Mouse (Mus musculus): Measurements from ENCODE around the gene 2010111I01Rik.
"Not testable (repeated sequence)": the region's sequence is repeated elsewhere in the genome, so short reads cannot be mapped to it uniquely, and the experiment has no call there.

The 2010111I01Rik gene

DNA sequence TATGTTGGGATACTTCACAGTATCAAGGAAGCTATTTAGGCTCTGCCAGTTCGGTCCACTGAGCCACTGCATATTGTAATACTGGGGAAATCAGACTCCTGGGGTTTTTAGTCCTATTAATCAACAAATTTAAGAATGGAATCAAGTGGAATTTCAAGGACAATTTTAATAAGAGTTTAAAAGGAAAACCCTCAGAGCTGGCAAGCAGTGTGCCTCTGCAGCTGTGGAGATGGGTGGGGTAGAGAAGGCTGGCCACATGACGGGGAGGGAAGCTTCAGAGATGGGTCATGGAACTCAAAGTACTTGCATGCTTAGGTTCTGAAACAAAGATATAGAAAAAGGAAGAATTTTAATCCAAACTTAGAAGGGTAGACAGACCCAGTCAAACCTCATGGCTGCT lies 116.1 kb downstream of the 2010111I01Rik start:
- no peak for DNase-seq (ENCODE audit: low spot score)

DNA sequence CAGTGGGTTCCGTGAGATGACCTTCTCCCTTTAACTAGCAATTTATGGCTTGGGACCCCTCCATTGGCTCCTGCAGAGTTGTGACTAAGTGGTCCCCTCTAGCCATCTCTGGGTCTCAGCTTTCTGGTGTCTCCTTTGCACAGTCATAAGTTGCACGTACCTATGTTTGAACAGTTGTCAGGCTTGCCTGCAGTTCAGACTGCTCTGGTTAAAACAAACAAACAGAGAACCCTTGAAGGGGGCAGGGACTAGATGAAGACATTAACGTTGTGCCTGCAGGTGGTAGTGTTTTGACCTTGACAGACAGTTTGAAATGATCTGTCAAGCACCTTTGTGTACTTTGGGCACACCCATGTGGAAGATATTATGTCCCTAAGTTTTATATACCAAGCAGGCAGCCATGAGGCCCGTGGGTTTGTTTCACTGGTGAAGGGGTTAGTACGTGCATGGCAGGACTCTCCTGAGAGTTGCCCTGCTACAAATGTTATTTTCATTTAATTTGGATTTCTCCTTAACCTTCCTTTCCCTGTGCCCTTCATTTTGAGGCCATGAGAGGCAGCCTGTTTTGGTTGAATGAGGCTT lies 118.0 kb downstream of the 2010111I01Rik start:
- no peak for DNase-seq (ENCODE audit: low spot score)

DNA sequence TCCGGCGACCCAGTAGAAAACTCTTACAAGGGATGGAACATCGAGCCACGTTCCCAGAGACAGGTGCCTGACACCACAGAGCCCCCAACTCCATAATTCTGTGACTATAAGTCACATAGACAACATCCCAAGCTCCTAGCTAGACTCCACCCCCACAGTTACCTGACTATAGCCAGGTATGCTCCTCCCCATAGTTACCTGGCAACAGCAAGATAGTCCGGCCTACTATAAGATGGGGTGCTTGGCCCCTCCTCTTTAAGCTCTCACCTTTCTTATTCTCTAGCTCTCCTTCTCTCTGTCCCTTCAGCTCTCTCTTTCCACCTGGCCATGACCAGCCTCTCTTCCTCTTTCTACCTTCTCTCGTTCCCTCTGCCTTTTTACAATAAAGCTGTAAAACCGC lies 118.4 kb downstream of the 2010111I01Rik start:
- not testable (repeated sequence) for DNase-seq (ENCODE audit: low spot score)

DNA sequence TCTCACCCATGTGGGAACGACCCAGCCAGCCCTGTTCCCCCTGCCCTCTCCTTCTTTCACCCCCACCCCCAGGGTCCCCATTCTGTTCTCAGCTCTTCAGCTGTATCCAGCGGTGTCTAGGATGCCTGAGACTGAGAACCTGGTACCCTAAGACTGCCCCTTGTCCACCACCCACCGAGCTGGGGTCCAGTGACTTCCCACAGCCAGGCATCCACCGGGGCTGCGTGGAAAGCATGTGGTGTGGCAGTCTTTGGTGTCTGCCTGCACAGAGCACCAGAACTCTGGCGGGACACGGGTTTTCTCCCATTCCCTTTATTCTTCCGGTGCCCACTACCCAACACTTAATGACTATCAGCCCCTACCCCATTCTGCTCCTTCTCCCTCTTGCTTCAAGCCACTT lies 119.0 kb downstream of the 2010111I01Rik start:
- no peak for DNase-seq (ENCODE audit: low spot score)

DNA sequence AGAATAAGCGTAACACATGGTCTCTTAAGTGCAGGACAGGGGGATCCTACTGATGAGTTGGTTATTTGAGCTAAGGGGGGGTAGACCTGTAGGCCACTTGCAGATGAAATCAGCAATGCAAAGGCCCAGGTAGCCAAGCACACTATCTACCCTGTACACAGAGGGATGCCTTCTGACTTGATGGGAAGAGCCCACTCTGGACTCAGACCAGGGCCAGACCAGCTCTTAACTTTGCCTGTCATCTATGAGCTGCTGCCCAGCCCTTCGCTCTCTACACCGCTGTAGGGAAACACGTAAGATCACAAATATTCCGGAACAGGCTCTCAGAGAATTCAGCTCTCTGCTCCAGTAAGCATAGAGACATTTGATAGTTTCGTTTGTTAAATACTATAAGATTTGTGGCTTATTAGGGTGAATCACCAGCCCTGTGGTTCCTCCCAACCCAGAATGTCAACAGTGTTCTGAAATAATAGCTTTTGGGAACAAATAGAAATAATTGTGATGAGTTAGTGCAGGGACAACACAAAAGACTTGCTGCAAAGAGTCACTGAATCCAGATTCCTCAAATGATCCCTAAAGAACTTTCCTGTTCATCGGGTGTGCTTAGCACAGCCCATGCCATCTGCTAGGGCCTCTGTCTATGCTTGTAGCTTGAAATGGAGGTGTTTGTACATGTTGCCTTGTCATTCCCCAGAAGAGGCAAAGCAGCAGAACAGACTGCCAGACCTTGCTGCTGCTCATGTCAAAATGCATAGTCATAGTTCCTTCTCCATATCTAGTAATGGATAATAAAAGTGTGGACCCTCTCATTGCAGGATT lies 123.4 kb downstream of the 2010111I01Rik start:
- DNase-seq (ENCODE audit: low spot score): no peak

DNA sequence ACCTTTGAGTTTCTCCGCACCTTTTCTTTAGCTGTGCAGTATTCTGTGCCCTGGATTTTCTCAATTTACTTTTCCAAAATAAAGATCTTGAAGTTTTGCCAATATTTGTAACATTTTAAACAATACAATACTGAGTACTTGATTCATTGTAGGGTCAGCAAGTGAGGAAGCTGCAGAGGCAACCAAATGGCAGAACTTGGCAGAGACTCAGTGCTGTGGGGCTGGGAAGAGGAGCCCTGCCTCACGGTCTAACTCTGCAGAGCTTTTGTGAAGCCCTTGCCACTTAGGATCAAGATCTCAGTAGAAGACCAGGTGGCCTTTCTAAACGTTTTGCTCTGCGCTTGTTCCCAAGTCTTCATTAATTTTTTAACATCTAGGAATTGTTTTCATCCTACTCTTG lies 124.8 kb downstream of the 2010111I01Rik start:
- DNase-seq (ENCODE audit: low spot score): no peak

DNA sequence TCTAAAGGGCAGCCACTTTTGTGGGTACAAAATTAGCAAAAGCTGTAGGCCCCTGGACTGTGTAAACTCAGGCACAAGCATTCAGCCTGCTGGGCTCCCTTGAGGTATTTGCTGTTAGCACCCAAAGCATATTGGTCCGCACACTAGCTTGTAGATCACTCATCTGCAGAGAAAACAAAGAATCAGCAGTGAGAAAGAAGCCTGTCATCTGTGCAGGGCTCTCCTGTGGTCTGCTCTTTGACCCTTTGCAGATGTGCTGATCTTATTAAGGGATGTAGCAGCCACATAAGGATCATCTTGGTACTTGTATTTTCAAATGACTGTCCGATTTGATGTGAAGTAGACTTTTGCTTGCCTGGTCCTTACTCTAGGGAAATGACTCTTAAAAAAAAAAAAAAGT lies 126.6 kb downstream of the 2010111I01Rik start:
- DNase-seq (ENCODE audit: low spot score): no peak

DNA sequence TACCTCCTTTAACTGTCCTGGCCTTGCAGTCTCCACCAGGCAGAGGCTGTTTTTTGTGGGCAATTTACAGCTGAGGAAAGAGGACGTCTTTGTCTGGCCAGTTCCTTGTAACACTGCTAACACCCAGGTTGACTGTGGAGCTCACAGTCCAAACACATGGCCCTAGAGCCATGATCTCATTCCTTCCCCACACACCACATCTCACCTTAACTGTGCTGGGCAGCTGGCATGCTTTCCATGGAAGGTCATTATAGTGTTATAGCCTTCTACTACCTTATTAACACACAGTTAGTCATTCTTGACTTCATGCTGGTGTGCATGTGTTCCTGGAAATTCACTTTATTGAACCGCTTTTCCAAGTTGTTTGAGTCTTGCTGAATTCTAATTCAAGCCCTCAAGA lies 127.6 kb downstream of the 2010111I01Rik start:
- no peak for DNase-seq (ENCODE audit: low spot score)

DNA sequence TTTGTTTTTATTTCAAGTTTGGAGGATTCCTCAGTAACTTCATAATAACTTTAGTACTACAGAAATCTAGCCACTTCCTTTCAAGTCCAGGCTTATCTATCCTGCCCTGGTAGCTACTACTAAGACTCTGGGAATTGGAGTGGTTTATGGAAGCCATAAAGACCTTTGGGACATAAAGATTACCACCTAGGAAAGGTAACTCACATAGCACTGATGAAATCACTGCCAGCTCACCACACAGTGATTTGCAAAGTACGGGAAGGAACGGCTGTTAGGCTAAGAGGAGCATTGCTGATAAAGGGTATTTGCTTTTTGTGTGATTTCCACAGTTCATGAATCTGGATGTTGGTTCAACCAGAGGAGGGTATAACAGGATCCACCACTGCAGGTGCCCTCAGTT lies 128.2 kb downstream of the 2010111I01Rik start:
- no peak for DNase-seq (ENCODE audit: low spot score)

DNA sequence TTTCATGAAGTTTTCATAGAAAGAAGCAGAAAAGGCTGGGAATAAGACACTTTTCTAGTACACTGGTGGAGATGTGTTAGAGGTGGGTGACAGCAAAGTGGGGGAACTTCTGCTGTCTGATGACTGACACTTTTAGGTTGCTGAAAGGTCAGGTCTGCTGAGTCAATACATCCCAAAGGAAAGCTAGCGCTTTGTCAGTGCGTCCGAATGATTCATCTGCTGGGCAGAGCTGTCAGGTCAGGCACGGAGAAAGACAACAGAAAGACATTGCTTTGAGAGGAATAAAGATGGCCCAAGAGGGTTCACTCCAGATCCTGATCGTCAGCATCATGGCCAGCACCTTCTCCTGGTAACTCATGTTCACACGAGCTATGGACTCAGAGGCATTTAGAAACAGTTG lies 128.9 kb downstream of the 2010111I01Rik start:
- DNase-seq (ENCODE audit: low spot score): no peak

DNA sequence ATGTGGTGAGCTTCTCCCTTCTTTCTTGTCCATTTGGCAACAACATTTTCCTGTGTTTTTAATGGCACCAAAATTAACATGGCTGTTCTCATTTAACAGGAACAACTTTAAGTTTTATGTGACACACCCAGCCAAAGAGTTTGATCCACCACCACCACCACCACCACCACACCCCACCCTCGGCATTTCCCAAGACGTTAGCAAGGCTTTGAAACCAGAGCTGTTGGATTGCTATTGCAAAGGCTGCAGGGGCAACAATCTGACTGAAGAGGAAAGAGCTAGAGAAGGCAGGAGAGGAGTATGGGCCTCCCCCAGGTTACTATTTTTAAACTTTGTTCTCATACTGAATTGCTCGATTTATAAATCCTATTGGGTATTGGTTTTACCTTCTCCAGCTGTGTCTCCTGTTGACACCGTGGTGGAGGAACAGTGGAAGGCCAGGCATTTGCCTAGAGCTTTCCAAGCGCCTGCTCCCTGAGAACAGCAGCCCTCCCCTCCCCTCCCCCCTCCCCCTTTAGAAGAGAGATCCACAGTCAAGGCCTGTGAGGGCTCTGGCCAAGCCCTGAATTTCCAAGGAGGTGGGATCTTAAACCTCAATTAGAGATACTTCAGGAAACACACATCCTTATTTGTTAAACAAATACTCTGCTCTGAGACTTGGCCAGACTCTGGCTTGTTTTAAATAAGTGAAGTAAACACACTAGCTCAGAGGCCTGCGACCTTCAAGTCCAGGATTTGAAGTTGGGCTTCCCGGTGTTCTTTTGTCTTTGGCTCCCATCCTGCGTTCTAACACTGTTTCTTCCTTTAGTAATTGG lies 129.8 kb downstream of the 2010111I01Rik start:
- peak; percentile 28 for DNase-seq (ENCODE audit: low spot score)

DNA sequence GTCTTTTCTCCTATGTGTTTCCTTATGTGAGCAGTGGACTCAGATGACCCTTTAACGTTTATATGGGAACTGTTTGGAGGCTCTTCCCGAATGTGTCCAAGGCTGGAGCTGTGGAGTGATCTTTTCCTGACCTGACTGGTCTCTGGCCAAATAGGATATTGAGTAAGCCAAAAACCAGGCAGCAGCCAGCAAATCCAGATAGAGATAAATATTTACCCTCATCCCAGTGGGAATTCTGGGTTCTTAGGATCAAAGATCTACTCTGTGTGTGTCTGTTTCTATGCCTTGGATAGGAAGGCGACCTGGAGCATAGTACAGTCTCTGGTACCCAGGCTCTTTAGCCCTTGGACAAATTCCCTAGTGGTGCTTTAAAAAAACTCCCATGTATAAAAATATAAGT lies 132.1 kb downstream of the 2010111I01Rik start:
- peak; percentile 20 for DNase-seq (ENCODE audit: low spot score)

DNA sequence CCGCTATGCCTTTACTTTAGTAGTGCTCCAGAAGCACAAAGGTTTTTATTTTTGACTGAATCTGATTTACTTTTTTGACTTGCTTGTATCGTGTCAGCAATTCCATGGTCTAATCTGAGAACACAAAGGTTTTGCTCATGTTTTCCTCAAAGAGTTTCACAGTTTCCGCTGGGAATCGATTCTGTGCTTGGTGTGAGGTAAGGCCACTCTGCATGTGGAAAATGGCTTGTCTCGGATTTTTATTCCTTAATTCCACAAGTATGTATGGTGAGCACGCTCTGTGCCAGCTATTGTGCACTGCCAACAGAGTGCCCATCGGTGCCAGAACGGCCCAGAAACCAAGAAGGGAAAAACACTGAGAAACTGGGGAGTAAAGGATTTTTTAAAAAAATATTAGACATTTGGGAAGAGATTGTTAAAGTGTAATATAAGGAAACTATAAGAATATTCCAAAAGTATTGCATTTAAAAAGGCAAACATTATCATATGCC lies 132.8 kb downstream of the 2010111I01Rik start:
- no peak for DNase-seq (ENCODE audit: low spot score)

DNA sequence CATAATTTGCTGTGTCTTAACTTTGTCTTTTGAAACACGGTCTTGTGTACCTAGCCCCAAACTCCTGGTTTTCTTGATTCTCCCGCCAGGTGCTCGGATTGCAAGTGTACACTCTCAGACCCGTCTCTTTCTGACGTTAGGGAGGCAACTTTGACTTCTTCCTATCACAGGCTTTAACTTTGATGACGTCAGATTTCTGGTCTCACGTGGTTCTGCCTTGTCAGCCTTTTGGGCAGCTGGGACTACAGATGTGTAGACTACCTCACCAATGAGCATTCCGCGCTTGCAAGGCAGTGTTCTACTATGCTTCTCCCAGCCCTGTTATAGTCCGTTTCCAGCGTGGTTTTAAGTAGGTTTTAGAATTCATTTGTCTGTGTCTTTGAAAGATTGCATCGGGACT lies 137.1 kb downstream of the 2010111I01Rik start:
- no peak for DNase-seq (ENCODE audit: low spot score)

DNA sequence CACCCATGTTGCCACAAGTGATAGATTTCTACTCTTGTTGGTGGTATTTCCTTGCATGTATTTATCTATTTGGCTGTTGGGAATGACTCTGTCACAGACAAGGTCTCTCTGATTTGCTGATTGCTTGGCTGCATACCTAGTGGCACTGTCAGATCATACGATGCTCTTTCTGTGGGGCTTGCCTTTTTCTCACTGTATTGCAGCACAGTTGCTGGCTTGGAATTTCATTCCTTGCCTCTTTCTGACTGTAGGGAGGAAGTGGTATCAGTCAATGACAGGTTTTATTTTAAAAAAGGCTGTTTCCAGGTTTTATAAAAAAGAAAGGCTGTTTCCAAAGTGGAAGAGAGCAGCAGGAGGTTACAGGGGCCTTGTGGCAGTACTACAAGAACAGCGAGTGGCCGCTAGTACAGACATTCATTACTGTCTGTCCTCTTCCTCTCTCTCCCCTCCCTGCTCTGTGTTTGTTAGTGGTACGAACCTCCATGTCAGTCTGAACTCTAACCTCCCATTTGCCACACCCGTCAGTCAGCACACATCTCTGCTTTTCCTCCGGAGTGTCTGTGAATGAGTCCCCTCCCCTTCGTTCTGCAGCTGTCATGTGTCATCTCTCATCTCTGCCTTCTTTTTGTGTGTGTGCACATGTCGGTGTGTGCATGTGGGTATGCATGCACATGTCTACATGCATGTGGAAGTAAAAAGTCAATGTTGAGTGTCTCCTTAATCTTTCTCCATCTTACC lies 138.3 kb downstream of the 2010111I01Rik start:
- no peak for DNase-seq (ENCODE audit: low spot score)

DNA sequence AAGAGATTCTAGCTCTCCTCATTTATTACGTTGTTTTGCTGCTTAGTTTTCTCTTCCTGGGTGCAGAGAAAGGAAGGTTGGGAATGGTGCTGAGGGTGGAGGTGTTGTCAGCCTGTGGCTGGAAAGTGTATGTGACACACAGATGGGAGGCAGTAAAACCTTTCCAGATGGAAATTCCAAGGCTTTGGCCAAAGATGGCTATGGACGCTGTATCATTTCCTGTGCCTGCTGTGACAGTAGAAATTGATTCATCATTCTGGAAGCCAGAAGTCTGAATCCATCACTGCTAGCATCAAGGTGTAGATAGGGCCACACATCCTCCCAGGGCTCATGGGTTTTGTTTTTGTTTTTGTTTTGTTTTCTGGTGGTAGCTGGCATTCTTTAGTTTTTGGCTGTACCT lies 141.9 kb downstream of the 2010111I01Rik start:
- no peak for DNase-seq (ENCODE audit: low spot score)

DNA sequence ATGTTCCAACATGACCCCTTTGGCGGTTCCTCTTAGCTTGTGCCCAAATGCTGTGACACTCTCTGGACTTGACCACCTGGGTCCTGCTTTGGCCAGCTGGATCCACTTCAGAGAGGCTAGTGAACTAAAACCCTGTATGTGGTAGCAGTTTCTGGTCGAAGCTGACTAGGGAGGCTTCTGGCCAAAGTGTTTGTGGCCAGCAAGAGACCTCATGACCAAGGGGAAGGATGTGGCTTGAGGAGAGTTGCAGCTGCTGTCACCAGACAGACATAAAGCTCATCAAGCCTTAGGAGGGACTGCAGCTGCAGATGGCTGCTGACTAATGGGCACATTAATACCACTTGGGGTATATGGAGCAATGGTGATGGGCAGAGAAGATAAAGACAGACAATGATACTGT lies 143.9 kb downstream of the 2010111I01Rik start:
- peak; percentile 7 for DNase-seq (ENCODE audit: low spot score)

DNA sequence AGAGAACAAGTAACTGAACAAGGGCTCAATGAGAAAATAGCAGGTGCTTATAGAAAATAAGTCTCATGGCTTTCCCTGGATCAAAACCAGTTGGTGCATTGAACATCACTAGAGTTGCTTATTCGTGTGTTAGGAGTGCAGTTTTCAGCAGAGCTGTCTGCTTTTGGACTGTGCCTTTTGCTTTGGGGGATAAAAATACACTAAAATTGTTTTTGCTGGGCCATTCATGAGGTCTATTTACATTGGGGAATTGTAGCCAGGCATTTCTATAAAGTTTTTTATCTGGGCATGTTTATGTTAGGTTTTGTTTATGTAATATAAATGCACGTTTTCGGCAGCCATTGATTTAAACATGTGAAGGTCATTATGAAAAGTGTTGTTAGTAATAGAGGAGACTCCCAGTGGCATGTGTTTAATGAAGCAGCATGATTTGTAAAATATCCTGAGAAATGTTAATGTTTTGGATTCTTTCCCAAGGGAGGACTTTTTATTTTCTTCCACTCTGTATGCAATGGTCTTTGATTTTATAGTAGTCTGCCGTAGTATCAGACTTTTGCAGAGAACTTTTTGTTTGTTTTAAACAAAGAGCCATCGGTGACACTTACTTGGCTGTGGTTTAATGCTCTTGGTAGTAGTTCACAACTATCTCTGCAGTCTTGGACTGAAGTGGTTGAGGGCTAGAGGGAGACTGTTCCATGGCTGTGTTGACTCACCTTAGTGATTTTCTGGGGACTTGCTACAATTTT lies 146.8 kb downstream of the 2010111I01Rik start:
- DNase-seq (ENCODE audit: low spot score): no peak

DNA sequence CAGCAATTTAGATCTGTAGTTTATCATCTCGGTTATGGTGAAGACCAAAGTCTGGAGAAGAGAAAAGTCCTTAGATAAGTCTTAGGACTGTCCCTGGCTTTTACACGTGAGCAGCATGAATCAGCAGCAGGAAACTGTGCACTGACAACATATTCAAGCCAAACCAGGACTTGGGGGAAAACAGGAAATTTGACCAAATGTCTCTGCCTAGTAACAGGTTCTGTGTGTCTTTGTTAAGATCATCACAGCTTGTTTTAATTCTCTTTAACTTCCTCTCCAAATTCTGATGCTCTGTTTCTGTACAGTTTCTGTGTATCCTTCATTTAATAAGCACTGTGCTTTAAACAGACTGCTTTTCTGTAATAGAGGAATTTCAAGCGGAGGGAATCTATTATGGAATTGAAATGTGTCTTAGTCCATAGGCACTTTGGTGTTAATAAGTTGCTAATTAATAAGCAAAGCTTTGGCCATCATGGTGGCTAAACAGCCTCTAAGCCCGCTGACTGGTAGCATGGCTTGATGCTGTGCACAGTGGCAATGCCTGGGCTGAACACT lies 147.4 kb downstream of the 2010111I01Rik start:
- no peak for DNase-seq (ENCODE audit: low spot score)

DNA sequence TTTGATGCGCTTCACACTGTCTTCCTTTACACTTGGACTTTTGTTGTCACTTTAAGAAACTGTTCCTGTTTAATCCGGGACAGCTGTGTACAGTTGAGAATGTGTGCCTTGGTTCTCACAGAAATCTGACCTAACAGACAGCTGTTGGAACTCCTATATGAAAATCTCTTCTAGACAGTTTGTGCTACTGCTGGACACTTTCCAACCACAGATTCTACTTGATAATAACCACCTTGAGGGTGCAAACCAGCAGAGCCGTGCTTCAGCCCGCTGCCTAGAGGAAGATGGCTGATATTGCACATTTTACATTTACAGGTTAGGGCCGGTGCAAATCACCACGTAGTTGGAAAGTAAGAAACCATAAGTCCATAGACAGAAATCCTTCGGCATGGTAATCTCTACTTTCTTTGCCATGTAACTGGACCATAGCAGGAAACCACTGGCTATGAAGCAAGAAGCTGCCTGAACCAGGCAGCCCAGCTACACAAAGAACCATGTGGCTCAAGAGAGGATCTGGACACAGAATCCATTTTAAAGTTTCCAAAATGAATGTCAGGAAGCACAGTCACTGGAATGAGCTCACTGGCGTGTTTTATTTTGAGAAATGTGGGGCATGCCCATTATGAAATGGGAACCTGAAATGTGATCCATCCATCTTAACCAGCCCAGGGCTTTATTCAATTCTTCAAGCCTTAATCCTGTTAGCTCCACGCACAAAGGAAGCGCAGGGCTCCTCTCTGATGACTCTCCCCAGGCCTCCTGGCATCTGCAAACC lies 148.1 kb downstream of the 2010111I01Rik start:
- no peak for DNase-seq (ENCODE audit: low spot score)
